Mouse (Mus musculus): ENCODE measurements around the gene Susd1.

The Susd1 gene

GRCm38 (mm10) chr4:59340714-59341113 is 97.7 kb downstream of the Susd1 start:
- peak; percentile 49 for DNase-seq (ENCODE audit: low read depth, low spot score)

GRCm38 (mm10) chr4:59340046-59340445 is 98.4 kb downstream of the Susd1 start:
- DNase-seq (ENCODE audit: low read depth, low spot score): no peak

GRCm38 (mm10) chr4:59338896-59339535 is 99.4 kb downstream of the Susd1 start:
- no peak for DNase-seq (ENCODE audit: low read depth, low spot score)

- DNase-seq (ENCODE audit: low read depth, low spot score): no peak
Observed at GRCm38 (mm10) chr4:59337533-59337885, 100.9 kb downstream of the Susd1 start.

- DNase-seq (ENCODE audit: low read depth, low spot score): no peak
Observed at GRCm38 (mm10) chr4:59336846-59337532, 101.4 kb downstream of the Susd1 start.

- DNase-seq (ENCODE audit: low read depth, low spot score): no peak
Observed at GRCm38 (mm10) chr4:59336439-59336809, 102.0 kb downstream of the Susd1 start.

GRCm38 (mm10) chr4:59335616-59336438 is 102.6 kb downstream of the Susd1 start:
- DNase-seq (ENCODE audit: low read depth, low spot score): no peak

- no peak for DNase-seq (ENCODE audit: low read depth, low spot score)
Observed at GRCm38 (mm10) chr4:59335101-59335500, 103.3 kb downstream of the Susd1 start.

GRCm38 (mm10) chr4:59334236-59334635 is 104.2 kb downstream of the Susd1 start:
- DNase-seq (ENCODE audit: low read depth, low spot score): no peak

GRCm38 (mm10) chr4:59333424-59333895 is 105.0 kb downstream of the Susd1 start:
- no peak for DNase-seq (ENCODE audit: low read depth, low spot score)

- DNase-seq (ENCODE audit: low read depth, low spot score): no peak
Observed at GRCm38 (mm10) chr4:59332691-59333423, 105.6 kb downstream of the Susd1 start.

GRCm38 (mm10) chr4:59332089-59332488 is 106.3 kb downstream of the Susd1 start:
- no peak for DNase-seq (ENCODE audit: low read depth, low spot score)

GRCm38 (mm10) chr4:59331633-59332032 is 106.8 kb downstream of the Susd1 start:
- DNase-seq (ENCODE audit: low read depth, low spot score): no peak

GRCm38 (mm10) chr4:59330961-59331604 is 107.3 kb downstream of the Susd1 start:
- no peak for DNase-seq (ENCODE audit: low read depth, low spot score)

GRCm38 (mm10) chr4:59329461-59330304 is 108.8 kb downstream of the Susd1 start:
- no peak for DNase-seq (ENCODE audit: low read depth, low spot score)

GRCm38 (mm10) chr4:59328821-59329220 is 109.6 kb downstream of the Susd1 start:
- no peak for DNase-seq (ENCODE audit: low read depth, low spot score)

GRCm38 (mm10) chr4:59327986-59328385 is 110.4 kb downstream of the Susd1 start:
- DNase-seq (ENCODE audit: low read depth, low spot score): no peak

- no peak for DNase-seq (ENCODE audit: low read depth, low spot score)
Observed at GRCm38 (mm10) chr4:59326031-59326760, 112.2 kb downstream of the Susd1 start.

GRCm38 (mm10) chr4:59324317-59324716 is 114.1 kb downstream of the Susd1 start:
- no peak for DNase-seq (ENCODE audit: low read depth, low spot score)

GRCm38 (mm10) chr4:59323231-59323651 is 115.2 kb downstream of the Susd1 start:
- no peak for DNase-seq (ENCODE audit: low read depth, low spot score)
